Mouse (Mus musculus) stomach, embryonic 16.5 days (tissue): ENCODE measurements at regions not wholly inside any gene's neighbourhood (a gene's known extent, or its start where the extent isn't known, plus 50 kb on each side); places are given as distances from the start of the nearest gene placed in this dataset.

Experiments used
- ATAC-seq: fragments of 200-750 bp; cut with Nextera tagmentation; 2 replicates; pipeline ENCODE4 v1.8.0; 2017; ENCODE audit warnings: moderate number of reproducible peaks, moderate TSS enrichment; ENCODE audit not compliant: insufficient read depth, low FRiP score
- H3K27ac ChIP-seq: fragments of 300-500 bp; sonication (generic); 2 replicates; pipeline ENCODE4 v1.5.1; 2014; ENCODE audit warnings: low read length
- H3K27me3 ChIP-seq: fragments of 300-500 bp; sonication (generic); 2 replicates; pipeline ENCODE4 v1.6.1; 2014; ENCODE audit warnings: low read length, control low read depth, mixed read lengths; ENCODE audit not compliant: control insufficient read depth, insufficient read depth
- H3K36me3 ChIP-seq: fragments of 300-500 bp; sonication (generic); 2 replicates; pipeline ENCODE4 v1.6.1; 2014; ENCODE audit warnings: low read length; ENCODE audit not compliant: control insufficient read depth, insufficient read depth
- H3K4me1 ChIP-seq: fragments of 300-500 bp; sonication (generic); 2 replicates; pipeline ENCODE4 v1.6.1; 2014; ENCODE audit warnings: low read length, control low read depth, mixed read lengths; ENCODE audit not compliant: control insufficient read depth, insufficient read depth
- H3K4me2 ChIP-seq: fragments of 300-500 bp; sonication (generic); 2 replicates; pipeline ENCODE4 v1.6.1; 2014; ENCODE audit warnings: low read depth, low read length, mixed read lengths
- H3K4me3 ChIP-seq: fragments of 300-500 bp; sonication (generic); replicated peaks from 2 replicates; pipeline ENCODE4 v1.5.1; 2014; ENCODE audit warnings: mild to moderate bottlenecking, low read length
- H3K9ac ChIP-seq: fragments of 300-500 bp; sonication (generic); 2 replicates; pipeline ENCODE4 v1.6.1; 2014; ENCODE audit warnings: low read length
- H3K9me3 ChIP-seq: fragments of 300-500 bp; sonication (generic); replicated peaks from 2 replicates; pipeline ENCODE4 v1.6.1; 2016; ENCODE audit warnings: low read length, control low read depth; ENCODE audit not compliant: control insufficient read depth
- WGBS: fragments of 180-500 bp; shearing (Covaris S2); extraction: QIAGEN DNeasy Blood & Tissue Kit; methylation state at CpG from one replicate; pipeline ENCODE4 v1.1.7; 2014; 5-methylcytosine and 5-hydroxymethylcytosine counted together

DNA sequence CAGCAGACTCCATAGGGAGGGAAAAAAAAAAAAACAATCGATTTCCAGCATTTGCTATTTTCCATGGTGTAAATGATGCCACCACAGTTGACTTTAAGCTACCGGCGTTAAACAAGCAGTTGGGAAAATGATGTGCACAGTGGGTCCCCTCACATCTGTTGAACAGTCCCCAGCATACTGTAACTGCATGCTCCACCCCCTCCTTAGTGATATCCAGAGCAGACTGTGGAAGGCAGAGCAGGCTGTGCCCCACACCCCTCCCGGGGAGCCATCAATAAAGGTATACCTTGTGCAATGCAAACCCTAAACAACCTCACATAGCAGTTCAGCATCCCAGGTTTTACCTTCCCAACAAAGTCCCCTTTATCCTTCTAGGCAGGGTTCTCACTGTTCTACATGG, 872.9 kb upstream of the Lrrc6 start:
- H3K4me2 ChIP-seq, result no peak overlapping the region
- H3K27me3 ChIP-seq, result no peaks in the 10 kb centered on the region
- H3K27ac ChIP-seq, result no peak overlapping the region
- no peaks in the 10 kb centered on the region for H3K9me3 ChIP-seq
- 0 out of 2 replicates have a peak, but pooled peaks cover 3% of the 10 kb centered on the region for H3K4me1 ChIP-seq
- no peak for ATAC-seq
- H3K36me3 ChIP-seq, result no peaks in the 10 kb centered on the region
- WGBS, result 80% methylated on average over 4 of the region's 4 CpGs
- H3K9ac ChIP-seq, result no peak overlapping the region
- no peak overlapping the region for H3K4me3 ChIP-seq

DNA sequence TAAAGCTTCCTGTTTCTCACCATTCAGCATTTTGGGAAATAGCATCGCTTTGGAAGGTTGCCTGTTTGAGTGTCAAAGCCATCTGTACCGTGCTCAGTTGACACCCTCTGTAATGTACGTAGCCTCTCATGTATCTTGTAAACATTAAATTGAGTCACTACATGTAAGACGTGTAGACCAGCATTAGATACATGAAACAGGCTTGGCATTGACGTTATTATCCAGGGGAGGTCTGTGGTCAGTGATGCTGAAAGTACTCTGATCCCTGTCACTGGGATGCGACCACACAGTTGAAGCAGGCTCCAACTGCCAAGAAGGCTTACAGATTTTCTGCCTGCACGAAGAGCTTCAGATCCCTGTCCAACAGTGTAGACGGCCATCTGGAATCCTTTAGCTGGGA, 872.3 kb upstream of the Lrrc6 start:
- H3K27ac ChIP-seq, result no peak overlapping the region
- H3K27me3 ChIP-seq, result no peaks in the 10 kb centered on the region
- H3K4me1 ChIP-seq, result 0 out of 2 replicates have a peak, but pooled peaks cover 3% of the 10 kb centered on the region
- peak; percentile 64; the same call in 1 of the 2 replicates for ATAC-seq
- no peak overlapping the region for H3K9ac ChIP-seq
- H3K4me2 ChIP-seq, result no peak overlapping the region
- H3K36me3 ChIP-seq, result no peaks in the 10 kb centered on the region
- WGBS, result 58% methylated on average over 8 of the region's 8 CpGs
- H3K9me3 ChIP-seq, result no peaks in the 10 kb centered on the region
- no peak overlapping the region for H3K4me3 ChIP-seq

DNA sequence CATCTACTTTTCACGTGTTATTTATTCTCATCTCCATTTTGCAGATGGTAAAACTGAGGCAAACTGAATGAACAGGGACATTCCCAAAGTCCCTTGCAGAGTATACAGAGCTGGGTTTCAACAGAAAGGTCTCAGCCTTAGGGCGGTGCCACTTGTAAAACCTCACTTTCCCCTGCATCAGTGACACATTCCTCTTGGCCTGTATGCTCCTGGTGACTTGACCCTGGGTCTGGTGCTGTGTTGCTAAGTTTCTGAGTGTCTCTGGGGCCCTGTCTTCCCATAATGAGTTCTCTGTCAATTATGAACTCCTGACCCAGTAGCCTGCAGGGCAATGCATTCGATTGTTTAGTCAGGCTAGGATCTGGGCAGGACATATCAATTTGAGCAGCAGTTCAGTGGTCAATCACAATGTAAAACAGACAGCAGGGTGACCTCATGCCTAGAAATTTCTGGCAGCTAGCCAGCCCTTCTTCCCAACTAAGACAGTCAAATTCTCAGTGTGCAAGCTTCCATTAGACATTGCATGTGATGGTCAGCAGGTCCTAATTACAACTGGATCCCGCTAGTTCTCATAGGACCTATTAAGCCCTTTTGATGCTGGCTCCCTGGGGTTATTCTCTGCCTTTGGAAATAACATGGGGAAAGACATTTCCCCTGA, 863.5 kb upstream of the Lrrc6 start:
- ATAC-seq, result no peak
- 68% methylated on average over 4 of the region's 4 CpGs for WGBS
- Histone ChIP-seq H3K27me3 (no peaks in the 10 kb centered on the region), H3K27ac (no peak overlapping the region), H3K9ac (no peak overlapping the region), H3K36me3 (no peaks in the 10 kb centered on the region), H3K4me3 (no peak overlapping the region), H3K4me1 (no peaks in the 10 kb centered on the region), H3K4me2 (no peak overlapping the region), H3K9me3 (no peaks in the 10 kb centered on the region)

- Histone ChIP-seq H3K27ac (no peak overlapping the region), H3K4me3 (no peak overlapping the region), H3K9ac (no peak overlapping the region), H3K36me3 (no peaks in the 10 kb centered on the region), H3K27me3 (no peaks in the 10 kb centered on the region), H3K9me3 (no peaks in the 10 kb centered on the region), H3K4me1 (no peaks in the 10 kb centered on the region), H3K4me2 (no peak overlapping the region)
- ATAC-seq, result no peak
- 5% methylated on average over 1 of the region's 1 CpGs for WGBS
These were observed 860.4 kb upstream of the Lrrc6 start for GRCm38 (mm10) chr15:67361012-67361571.

DNA sequence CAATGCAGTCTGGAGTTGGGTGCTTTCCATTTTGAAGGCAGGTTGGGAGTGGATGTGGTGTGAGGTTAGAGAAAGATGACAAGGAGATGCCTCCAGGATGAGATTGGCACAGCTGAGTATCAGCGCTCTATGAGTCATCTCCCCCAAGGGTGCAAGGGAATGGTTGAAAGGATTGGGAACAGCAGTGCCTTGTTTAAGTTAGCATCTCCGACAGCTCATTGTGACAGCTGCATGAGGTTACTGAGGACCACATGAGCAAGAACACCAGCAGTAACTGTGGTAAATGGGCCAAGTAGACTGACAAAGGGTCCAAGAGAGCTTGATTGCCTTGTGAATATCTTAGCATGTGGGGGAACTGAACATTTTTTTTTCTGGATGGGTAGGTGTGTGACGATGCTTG, 857.2 kb upstream of the Lrrc6 start:
- Histone ChIP-seq H3K9me3 (no peaks in the 10 kb centered on the region), H3K27ac (no peak overlapping the region), H3K36me3 (no peaks in the 10 kb centered on the region), H3K27me3 (no peaks in the 10 kb centered on the region), H3K4me3 (no peak overlapping the region), H3K4me2 (no peak overlapping the region), H3K9ac (no peak overlapping the region), H3K4me1 (no peaks in the 10 kb centered on the region)
- WGBS, result 86% methylated on average over 3 of the region's 3 CpGs
- no peak for ATAC-seq

GRCm38 (mm10) chr15:67355334-67355733, 854.6 kb upstream of the Lrrc6 start:
- Histone ChIP-seq H3K9ac (no peak overlapping the region), H3K36me3 (no peaks in the 10 kb centered on the region), H3K4me3 (no peak overlapping the region), H3K27ac (no peak overlapping the region), H3K4me1 (no peaks in the 10 kb centered on the region), H3K4me2 (no peak overlapping the region), H3K27me3 (no peaks in the 10 kb centered on the region), H3K9me3 (no peaks in the 10 kb centered on the region)
- ATAC-seq, result no peak

- Histone ChIP-seq H3K9ac (no peak overlapping the region), H3K36me3 (no peaks in the 10 kb centered on the region), H3K9me3 (no peaks in the 10 kb centered on the region), H3K4me2 (no peak overlapping the region), H3K27me3 (no peaks in the 10 kb centered on the region), H3K4me1 (no peaks in the 10 kb centered on the region), H3K27ac (no peak overlapping the region), H3K4me3 (no peak overlapping the region)
- no peak for ATAC-seq
These were observed 854.0 kb upstream of the Lrrc6 start for GRCm38 (mm10) chr15:67354598-67355159.

GRCm38 (mm10) chr15:67349501-67349900, 848.8 kb upstream of the Lrrc6 start:
- no peak overlapping the region for H3K4me2 ChIP-seq
- no peaks in the 10 kb centered on the region for H3K27me3 ChIP-seq
- no peak overlapping the region for H3K27ac ChIP-seq
- no peak overlapping the region for H3K9ac ChIP-seq
- H3K4me1 ChIP-seq, result no peaks in the 10 kb centered on the region
- WGBS, result 76% methylated on average over 4 of the region's 4 CpGs
- ATAC-seq, result no peak
- H3K4me3 ChIP-seq, result no peak overlapping the region
- H3K9me3 ChIP-seq, result no peaks in the 10 kb centered on the region
- H3K36me3 ChIP-seq, result no peaks in the 10 kb centered on the region

- Histone ChIP-seq H3K4me3 (no peak overlapping the region), H3K4me1 (no peaks in the 10 kb centered on the region), H3K9me3 (no peaks in the 10 kb centered on the region), H3K4me2 (no peak overlapping the region), H3K36me3 (no peaks in the 10 kb centered on the region), H3K27ac (no peak overlapping the region), H3K27me3 (no peaks in the 10 kb centered on the region), H3K9ac (no peak overlapping the region)
- no peak for ATAC-seq
- 71% methylated on average over 7 of the region's 7 CpGs for WGBS
These were observed 844.8 kb upstream of the Lrrc6 start for GRCm38 (mm10) chr15:67345179-67346148.
